Mouse (Mus musculus): ENCODE data around the gene Cd38.

GRCm38 (mm10) chr5:43948111-43948743, 79.9 kb downstream of the Cd38 start:
- TF ChIP-seq POLR2A (IDR thresholded peaks at IDR 0.05; ENCODE audit: extremely low read depth, insufficient read depth, low read length) (no peak), CTCF (IDR thresholded peaks at IDR 0.05; ENCODE audit: low read depth, low read length) (no peak)
